Mouse (Mus musculus) c-Kit-positive CD71-negative TER-119-negative erythroid progenitor cells, embryonic 14.5 days (primary cell): ENCODE measurements around the gene Gm20388.
A peak's percentile ranks its signal among the peaks of the same experiment; 100 is the strongest.

Experiments used
- DNase-seq: peaks from one replicate; pipeline ENCODE4 v3.0.0-alpha.2; 2013; ENCODE audit warnings: low read depth

Gene Gm20388

GRCm38 (mm10) chr8:120416522-120417394, 506.1 kb downstream of the Gm20388 start:
- DNase-seq, result peak; percentile 48

- DNase-seq, result no peak
Observed at GRCm38 (mm10) chr8:120418188-120418587, 507.5 kb downstream of the Gm20388 start.

- no peak for DNase-seq
Observed at GRCm38 (mm10) chr8:120419675-120420074, 509.0 kb downstream of the Gm20388 start.

DNA sequence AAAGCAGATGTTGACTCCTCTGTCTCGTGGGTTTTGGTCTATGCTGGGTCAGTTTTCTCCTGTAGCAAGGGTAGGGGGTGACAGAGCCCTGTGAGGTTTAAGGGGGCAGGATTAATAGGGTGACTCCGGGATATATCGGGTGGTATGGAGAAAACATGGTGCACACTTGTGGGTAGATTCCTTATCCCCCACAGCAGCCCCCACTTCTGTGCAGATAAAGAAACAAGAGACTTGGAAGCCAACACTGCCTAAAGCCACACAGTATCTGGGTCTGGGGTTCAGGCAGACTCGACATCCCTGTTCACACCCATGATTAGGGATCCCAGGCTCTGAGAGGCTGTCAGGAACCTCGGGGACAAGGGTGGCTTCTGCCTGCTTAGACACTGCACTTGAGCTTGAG, 509.6 kb downstream of the Gm20388 start:
- DNase-seq, result no peak

DNA sequence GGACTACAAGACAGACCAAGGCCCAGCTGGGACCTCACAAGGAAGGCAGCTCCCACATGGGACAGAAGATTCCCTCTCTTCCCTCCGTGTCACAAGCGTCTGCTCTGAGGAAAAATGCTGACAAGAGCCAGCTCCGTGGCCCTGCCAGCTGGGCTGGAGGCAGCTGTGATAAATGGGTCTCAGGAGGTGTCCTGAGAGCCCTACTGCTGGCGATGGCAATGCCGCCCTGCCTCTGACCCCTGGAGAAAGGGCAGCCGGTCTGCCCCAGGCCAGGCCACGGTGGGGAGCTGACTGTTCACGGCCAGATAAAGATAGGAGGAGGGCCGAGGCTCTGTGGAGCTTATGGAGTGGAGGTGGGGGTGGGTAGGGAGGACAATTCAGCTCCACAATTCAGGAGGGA, 511.0 kb downstream of the Gm20388 start:
- no peak for DNase-seq

- DNase-seq, result no peak
Observed at GRCm38 (mm10) chr8:120422236-120422635, 511.6 kb downstream of the Gm20388 start.

GRCm38 (mm10) chr8:120423576-120423975, 512.9 kb downstream of the Gm20388 start:
- DNase-seq, result no peak

GRCm38 (mm10) chr8:120424829-120425198, 514.2 kb downstream of the Gm20388 start:
- DNase-seq, result no peak

- no peak for DNase-seq
Observed at GRCm38 (mm10) chr8:120425199-120425941, 514.7 kb downstream of the Gm20388 start.

GRCm38 (mm10) chr8:120426105-120426504, 515.5 kb downstream of the Gm20388 start:
- no peak for DNase-seq

DNA sequence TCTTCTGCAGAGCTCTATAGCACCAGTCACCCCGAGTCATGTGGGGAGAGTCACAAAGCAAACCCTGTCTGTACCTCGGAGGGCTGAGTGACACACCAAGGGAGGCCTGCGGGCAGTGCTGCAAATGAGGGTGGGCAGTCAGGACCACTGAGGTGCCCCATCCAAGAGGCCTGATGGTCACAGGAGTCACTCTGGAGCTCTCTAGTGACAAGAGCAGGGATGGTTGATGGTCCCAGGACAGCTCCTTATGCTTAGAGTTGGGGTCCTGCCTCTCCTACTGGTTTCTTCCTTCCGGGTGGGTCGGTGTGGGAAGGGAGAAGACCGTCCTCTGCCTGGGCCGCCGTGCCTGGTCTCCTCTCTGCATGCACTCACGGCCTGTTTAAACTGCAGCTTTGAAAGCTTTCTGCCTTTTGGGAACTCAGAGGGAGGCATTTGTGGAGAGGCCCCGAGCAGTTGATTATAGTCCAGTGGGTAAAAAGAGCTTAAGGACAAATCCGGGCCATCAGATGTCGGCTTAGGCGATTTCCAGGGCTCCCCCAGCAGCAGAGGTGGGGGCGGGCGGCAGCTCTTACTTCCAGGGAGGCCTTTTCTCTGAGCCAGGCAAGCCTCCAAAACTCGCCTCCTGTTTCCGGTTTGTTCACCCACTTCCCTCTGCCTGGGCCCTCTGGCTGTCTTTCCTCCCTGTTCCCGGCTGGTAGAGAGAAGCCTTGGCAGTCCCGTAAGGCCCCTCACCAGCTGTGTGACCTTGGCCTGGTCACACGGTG, 516.2 kb downstream of the Gm20388 start:
- DNase-seq, result no peak

- DNase-seq, result no peak
Observed at GRCm38 (mm10) chr8:120428492-120428891, 517.9 kb downstream of the Gm20388 start.

DNA sequence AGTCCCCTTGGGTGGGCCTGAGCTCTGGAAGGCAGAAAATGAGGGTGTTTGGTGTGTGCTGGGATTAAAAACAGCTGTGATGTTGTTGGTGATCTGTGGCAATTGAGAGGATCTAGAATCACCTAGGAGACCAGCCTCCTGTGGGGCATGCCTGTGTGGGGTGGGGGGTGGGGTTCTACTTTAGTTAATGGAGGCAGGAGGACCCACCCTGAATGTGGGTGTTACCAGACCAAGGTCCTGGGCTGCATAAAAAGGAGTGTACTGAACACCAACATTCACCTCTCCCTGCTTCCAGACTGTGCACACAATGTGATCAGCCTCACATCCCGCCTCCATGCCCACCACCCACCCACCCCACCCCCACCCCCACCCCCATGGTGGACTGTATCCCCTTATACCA, 518.5 kb downstream of the Gm20388 start:
- DNase-seq, result no peak

DNA sequence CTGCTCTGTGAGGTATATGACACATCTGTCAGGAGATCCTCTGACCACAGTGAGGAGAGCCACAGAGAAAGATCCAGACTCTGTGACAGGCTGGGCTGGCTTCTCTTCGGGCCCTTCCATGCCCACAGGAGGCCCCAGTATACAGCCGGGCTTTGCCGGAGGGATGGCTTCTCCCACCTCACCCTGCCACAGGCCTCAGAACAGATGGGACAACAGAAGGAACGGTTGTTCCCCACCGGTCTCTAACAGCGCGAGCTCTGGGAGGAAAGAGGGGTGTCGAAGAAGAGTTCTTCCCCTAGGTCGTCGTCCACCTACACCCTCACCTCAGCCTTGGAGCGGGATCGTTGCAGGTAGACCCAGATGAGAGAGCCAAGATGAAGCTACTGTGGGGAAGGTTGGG, 520.4 kb downstream of the Gm20388 start:
- DNase-seq, result no peak

- DNase-seq, result no peak
Observed at GRCm38 (mm10) chr8:120432438-120432837, 521.8 kb downstream of the Gm20388 start.

DNA sequence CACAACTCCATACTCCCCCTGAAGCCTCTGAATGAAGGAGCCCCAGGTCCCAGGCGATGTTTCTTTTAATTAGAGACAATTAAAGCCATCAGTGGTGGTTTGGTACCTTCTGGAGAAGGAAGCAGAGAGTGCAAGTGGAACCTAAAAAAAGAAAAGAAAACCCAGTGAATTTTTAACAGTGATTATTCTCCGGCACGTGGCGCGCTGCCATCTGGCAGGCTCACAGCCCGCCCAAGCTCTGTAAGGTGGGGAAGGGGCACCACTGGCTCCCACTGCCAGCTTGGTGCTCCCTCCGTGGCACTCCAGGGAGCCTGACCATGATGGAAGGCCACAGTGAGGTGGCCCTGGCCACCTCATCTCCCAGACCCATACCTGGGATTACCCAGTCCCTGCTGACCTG, 522.5 kb downstream of the Gm20388 start:
- DNase-seq, result no peak

- DNase-seq, result no peak
Observed at GRCm38 (mm10) chr8:120433734-120434133, 523.1 kb downstream of the Gm20388 start.

DNA sequence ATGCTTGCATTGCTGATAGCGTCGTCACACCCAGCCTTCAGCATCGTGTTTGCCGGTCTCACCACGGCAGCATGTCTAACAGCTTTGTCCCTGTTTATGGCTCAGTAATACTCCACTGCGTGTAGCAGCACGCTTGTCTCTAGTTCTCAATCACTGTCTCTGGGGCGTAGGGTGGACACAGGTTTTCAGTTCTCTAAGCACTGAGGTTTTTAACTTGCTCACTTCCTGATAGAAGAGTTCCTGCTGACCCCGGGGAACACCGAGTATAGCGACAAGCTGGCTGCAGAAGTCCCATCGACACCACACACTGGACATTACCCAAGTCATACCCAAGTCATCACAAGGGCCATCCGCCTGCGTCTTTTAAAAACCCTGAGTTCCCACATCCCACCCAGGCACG, 525.1 kb downstream of the Gm20388 start:
- DNase-seq, result no peak

DNA sequence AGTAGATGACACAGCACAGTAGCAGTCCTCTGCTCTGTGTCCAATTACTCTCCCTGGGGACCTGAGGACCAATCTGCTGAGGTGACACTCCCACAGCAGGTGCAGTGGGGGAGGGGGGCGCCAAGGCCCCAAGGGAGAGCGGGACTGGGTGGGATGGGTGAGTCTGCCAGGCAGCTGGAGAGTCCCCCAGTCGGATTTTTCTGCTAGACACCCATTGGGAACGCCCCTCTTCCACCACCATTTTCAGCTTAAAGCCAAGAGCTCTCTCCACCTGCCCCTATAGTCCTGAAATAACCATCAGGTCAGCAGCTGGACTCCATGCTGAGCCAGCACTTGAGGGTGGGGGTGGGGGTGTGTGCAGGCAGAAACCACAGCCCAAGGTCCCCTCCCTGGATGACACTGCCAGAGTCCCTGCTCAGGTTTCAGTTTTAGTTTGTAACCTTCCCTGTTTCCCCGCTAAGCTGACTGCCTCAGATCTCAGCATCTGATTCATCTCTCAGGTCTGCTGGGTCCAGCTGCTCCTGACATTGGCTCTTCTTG, 525.9 kb downstream of the Gm20388 start:
- DNase-seq, result no peak

- DNase-seq, result no peak
Observed at GRCm38 (mm10) chr8:120437207-120437606, 526.6 kb downstream of the Gm20388 start.

- no peak for DNase-seq
Observed at GRCm38 (mm10) chr8:120437666-120438395, 527.2 kb downstream of the Gm20388 start.

- DNase-seq, result no peak
Observed at GRCm38 (mm10) chr8:120439309-120439708, 528.7 kb downstream of the Gm20388 start.
